Mouse (Mus musculus): ENCODE data around the gene Dcdc2b.

Gene Dcdc2b

DNA sequence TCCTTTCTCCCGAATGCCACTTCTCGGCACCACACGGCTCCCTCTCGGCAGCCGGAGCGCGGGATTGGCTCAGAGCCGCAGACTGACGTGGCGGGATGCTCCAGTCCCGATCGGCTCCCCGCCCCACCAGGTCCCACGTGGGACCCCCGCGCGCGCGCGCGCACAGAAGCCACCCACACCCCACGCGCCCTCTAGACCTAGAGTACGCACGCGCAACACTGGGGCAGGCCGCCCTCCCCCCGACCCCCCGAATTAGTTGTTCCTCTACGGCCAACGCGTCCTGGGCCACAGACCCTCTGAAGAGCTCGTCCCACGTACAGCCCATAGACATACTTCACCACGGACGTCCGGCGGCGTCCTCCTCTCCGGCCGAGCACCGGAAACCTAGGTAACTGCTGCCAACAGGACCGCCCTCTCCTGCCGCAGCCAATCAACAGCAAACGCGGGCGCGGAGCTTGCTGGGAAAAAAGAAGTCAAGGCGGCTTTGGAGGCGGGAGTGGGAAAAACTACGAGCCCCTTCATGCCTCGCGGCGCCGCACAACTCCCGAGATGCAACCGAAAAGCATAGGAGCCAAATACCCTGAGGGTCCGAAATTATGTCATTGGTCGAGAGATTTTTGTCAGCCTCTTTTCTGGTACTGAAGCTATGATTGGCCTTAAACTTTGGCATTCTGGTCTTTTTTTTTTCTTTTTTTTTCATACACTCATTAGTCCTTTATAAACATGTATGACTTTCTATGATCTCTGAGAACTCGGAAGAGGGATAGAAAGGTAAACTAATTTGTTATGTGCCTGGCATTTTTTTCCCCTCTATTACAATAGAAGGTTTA is 26.8 kb upstream of the Dcdc2b start, which contains the start of gene Txlna:
TSS of gene Txlna (minus strand) at position 428 of the 830 bp plus-strand sequence.
- H3K27me3 ChIP-seq (ENCODE audit: insufficient read depth, low read length) = no peaks in the 10 kb centered on the region
- no peak for TF ChIP-seq POU5F1 (IDR thresholded peaks at IDR 0.05; ENCODE audit: borderline replicate concordance, low read length)
- TF ChIP-seq CTCF (conservative IDR thresholded peaks at IDR 0.05; ENCODE audit: low read length) = no peak
- no peak for TF ChIP-seq NANOG (IDR thresholded peaks at IDR 0.05; ENCODE audit: borderline replicate concordance, low read length)
- H3K9me3 ChIP-seq (ENCODE audit: low read length) = no peaks in the 10 kb centered on the region
- H3K36me3 ChIP-seq (ENCODE audit: insufficient read depth, low read length) = peaks cover 64% of the 10 kb centered on the region
- peak within 1 kb of the TSS; percentile 88 for H3K4me3 ChIP-seq (replicated peaks; ENCODE audit: low read length)
- H3K4me1 ChIP-seq (replicated peaks; ENCODE audit: low read depth, low read length) = peaks cover 44% of the 10 kb centered on the region

DNA sequence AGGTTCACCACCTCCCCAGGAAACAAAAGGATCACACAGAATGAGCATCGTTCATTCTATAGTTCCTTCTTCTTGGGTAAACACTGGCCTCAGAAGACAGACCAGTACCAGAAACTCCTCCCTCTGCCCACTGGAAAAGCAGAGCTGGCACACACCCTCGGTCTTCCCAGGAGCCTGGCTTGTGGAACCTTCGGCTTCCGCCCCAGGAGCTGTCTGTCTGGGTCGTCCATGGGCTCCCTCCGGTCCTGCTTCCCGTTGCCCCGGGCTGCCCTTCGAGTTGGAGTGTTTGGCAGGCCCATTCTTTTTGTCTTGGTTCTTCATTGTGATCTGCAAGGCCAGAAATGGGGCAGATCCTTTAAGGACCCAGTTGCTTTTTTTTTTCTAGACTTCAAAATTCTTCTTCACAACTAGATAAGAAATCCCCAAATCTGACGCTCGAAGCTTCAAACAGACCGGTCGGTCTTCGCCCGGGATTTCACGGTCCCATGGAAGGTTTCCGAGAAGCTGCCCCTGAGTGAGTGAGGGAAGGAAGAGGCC is 26.1 kb upstream of the Dcdc2b start:
- H3K9me3 ChIP-seq (ENCODE audit: low read length) = no peaks in the 10 kb centered on the region
- TF ChIP-seq POU5F1 (IDR thresholded peaks at IDR 0.05; ENCODE audit: borderline replicate concordance, low read length) = no peak
- TF ChIP-seq NANOG (IDR thresholded peaks at IDR 0.05; ENCODE audit: borderline replicate concordance, low read length) = no peak
- no peak for TF ChIP-seq CTCF (conservative IDR thresholded peaks at IDR 0.05; ENCODE audit: low read length)

GRCm38 (mm10) chr4:129639221-129639620 is 25.2 kb upstream of the Dcdc2b start:
- TF ChIP-seq NANOG (IDR thresholded peaks at IDR 0.05; ENCODE audit: borderline replicate concordance, low read length) (no peak), CTCF (conservative IDR thresholded peaks at IDR 0.05; ENCODE audit: low read length) (no peak), POU5F1 (IDR thresholded peaks at IDR 0.05; ENCODE audit: borderline replicate concordance, low read length) (no peak)
- H3K4me3 ChIP-seq (replicated peaks; ENCODE audit: low read length) = peak overlapping the region; percentile 88
- H3K9me3 ChIP-seq (ENCODE audit: low read length) = no peaks in the 10 kb centered on the region
- H3K4me1 ChIP-seq (replicated peaks; ENCODE audit: low read depth, low read length) = peaks cover 51% of the 10 kb centered on the region
- peaks cover 64% of the 10 kb centered on the region for H3K36me3 ChIP-seq (ENCODE audit: insufficient read depth, low read length)
- no peaks in the 10 kb centered on the region for H3K27me3 ChIP-seq (ENCODE audit: insufficient read depth, low read length)

More for the DNA sequence above, 26.1 kb upstream of the Dcdc2b start:
- Histone ChIP-seq H3K36me3 (ENCODE audit: insufficient read depth, low read length) (peaks cover 64% of the 10 kb centered on the region), H3K27me3 (ENCODE audit: insufficient read depth, low read length) (no peaks in the 10 kb centered on the region), H3K4me1 (replicated peaks; ENCODE audit: low read depth, low read length) (peaks cover 45% of the 10 kb centered on the region), H3K4me3 (replicated peaks; ENCODE audit: low read length) (peak overlapping the region; percentile 88)

- TF ChIP-seq POU5F1 (IDR thresholded peaks at IDR 0.05; ENCODE audit: borderline replicate concordance, low read length) (no peak), CTCF (conservative IDR thresholded peaks at IDR 0.05; ENCODE audit: low read length) (no peak), NANOG (IDR thresholded peaks at IDR 0.05; ENCODE audit: borderline replicate concordance, low read length) (no peak)
- Histone ChIP-seq H3K4me3 (replicated peaks; ENCODE audit: low read length) (no peak overlapping the region), H3K27me3 (ENCODE audit: insufficient read depth, low read length) (no peaks in the 10 kb centered on the region), H3K9me3 (ENCODE audit: low read length) (no peaks in the 10 kb centered on the region), H3K36me3 (ENCODE audit: insufficient read depth, low read length) (peaks cover 98% of the 10 kb centered on the region), H3K4me1 (replicated peaks; ENCODE audit: low read depth, low read length) (peaks cover 48% of the 10 kb centered on the region)
Observed at GRCm38 (mm10) chr4:129633852-129634251, 19.8 kb upstream of the Dcdc2b start.

GRCm38 (mm10) chr4:129631867-129632266 is 17.8 kb upstream of the Dcdc2b start:
- Histone ChIP-seq H3K36me3 (ENCODE audit: insufficient read depth, low read length) (peaks cover 100% of the 10 kb centered on the region), H3K27me3 (ENCODE audit: insufficient read depth, low read length) (no peaks in the 10 kb centered on the region), H3K4me3 (replicated peaks; ENCODE audit: low read length) (no peak overlapping the region), H3K9me3 (ENCODE audit: low read length) (no peaks in the 10 kb centered on the region), H3K4me1 (replicated peaks; ENCODE audit: low read depth, low read length) (peaks cover 44% of the 10 kb centered on the region)
- no peak for TF ChIP-seq POU5F1 (IDR thresholded peaks at IDR 0.05; ENCODE audit: borderline replicate concordance, low read length)
- TF ChIP-seq CTCF (conservative IDR thresholded peaks at IDR 0.05; ENCODE audit: low read length) = no peak
- no peak for TF ChIP-seq NANOG (IDR thresholded peaks at IDR 0.05; ENCODE audit: borderline replicate concordance, low read length)

DNA sequence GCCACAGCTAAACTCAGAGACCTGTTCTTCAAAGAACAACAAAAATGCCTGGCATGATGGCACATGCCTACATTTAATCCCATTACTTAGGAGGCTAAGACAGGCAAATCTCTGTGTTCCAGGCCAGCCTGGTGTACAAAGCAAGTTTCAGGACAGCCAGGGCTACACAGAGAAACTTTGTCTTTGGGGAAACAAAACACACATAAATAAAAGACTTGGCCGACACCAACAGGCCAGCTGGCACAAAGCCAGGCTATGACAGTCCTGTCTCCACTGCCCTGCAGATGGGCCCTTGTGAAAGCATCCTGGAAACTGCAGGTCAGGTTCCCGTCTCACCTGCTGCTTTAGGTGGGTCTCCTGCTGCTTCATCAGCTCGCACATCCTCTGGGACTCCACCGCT is 16.9 kb upstream of the Dcdc2b start:
- no peaks in the 10 kb centered on the region for H3K9me3 ChIP-seq (ENCODE audit: low read length)
- H3K36me3 ChIP-seq (ENCODE audit: insufficient read depth, low read length) = peaks cover 100% of the 10 kb centered on the region
- H3K4me1 ChIP-seq (replicated peaks; ENCODE audit: low read depth, low read length) = peaks cover 48% of the 10 kb centered on the region
- H3K27me3 ChIP-seq (ENCODE audit: insufficient read depth, low read length) = no peaks in the 10 kb centered on the region
- H3K4me3 ChIP-seq (replicated peaks; ENCODE audit: low read length) = no peak overlapping the region
- TF ChIP-seq NANOG (IDR thresholded peaks at IDR 0.05; ENCODE audit: borderline replicate concordance, low read length) (no peak), CTCF (conservative IDR thresholded peaks at IDR 0.05; ENCODE audit: low read length) (no peak), POU5F1 (IDR thresholded peaks at IDR 0.05; ENCODE audit: borderline replicate concordance, low read length) (no peak)

DNA sequence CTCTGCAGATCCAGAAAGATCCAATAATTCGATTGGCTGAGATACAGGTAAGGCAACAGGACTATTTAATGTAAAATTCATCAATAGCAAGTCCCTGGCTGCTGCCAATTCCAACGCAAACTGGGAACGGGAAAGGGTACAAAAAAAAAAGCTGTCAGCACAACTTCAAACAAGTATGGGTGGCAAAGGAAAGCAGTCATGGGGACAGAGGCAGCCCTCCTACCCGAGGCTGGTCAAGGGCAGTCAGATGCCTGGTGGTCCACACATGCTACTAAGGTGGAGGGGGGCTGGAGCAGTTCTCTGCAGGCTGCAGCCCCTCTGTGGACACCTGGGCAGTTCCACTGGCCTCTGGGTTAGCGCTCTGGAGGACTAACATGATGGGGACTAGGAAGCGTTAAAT is 12.0 kb upstream of the Dcdc2b start:
- Histone ChIP-seq H3K4me1 (replicated peaks; ENCODE audit: low read depth, low read length) (peaks cover 68% of the 10 kb centered on the region), H3K27me3 (ENCODE audit: insufficient read depth, low read length) (no peaks in the 10 kb centered on the region), H3K9me3 (ENCODE audit: low read length) (no peaks in the 10 kb centered on the region), H3K4me3 (replicated peaks; ENCODE audit: low read length) (no peak overlapping the region), H3K36me3 (ENCODE audit: insufficient read depth, low read length) (peaks cover 59% of the 10 kb centered on the region)
- TF ChIP-seq CTCF (conservative IDR thresholded peaks at IDR 0.05; ENCODE audit: low read length) (no peak), NANOG (IDR thresholded peaks at IDR 0.05; ENCODE audit: borderline replicate concordance, low read length) (no peak), POU5F1 (IDR thresholded peaks at IDR 0.05; ENCODE audit: borderline replicate concordance, low read length) (no peak)

DNA sequence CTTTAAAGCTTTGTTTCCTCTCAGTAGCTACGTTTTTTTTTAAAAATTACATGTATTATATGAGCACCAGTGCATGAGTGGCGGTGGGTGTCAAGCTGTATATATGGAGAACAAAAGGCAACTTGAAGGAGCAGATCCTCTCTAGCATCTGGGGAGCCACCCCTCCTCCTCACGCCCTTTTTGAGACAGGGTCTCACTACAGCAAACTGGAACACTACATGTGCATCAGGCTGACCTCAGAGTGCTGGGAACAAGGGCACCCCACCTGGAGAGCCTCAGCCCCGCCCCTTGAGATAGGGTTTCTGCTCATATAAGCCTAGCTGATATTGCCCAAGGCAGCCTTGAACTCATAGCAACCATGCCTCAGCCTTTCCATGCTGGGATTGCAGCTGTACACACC is 11.4 kb upstream of the Dcdc2b start:
- no peak for TF ChIP-seq CTCF (conservative IDR thresholded peaks at IDR 0.05; ENCODE audit: low read length)
- TF ChIP-seq POU5F1 (IDR thresholded peaks at IDR 0.05; ENCODE audit: borderline replicate concordance, low read length) = no peak
- no peak for TF ChIP-seq NANOG (IDR thresholded peaks at IDR 0.05; ENCODE audit: borderline replicate concordance, low read length)
- H3K36me3 ChIP-seq (ENCODE audit: insufficient read depth, low read length) = peaks cover 54% of the 10 kb centered on the region
- H3K9me3 ChIP-seq (ENCODE audit: low read length) = no peaks in the 10 kb centered on the region
- H3K4me1 ChIP-seq (replicated peaks; ENCODE audit: low read depth, low read length) = peaks cover 72% of the 10 kb centered on the region
- no peak overlapping the region for H3K4me3 ChIP-seq (replicated peaks; ENCODE audit: low read length)
- no peaks in the 10 kb centered on the region for H3K27me3 ChIP-seq (ENCODE audit: insufficient read depth, low read length)

Data from E14TG2a.4 (cell line).